Mouse (Mus musculus): ENCODE data around the gene Slc35a3. TPM values are rescaled to one million over a fixed set of nuclear protein-coding genes. Genes with fewer than 3 reads are reported as not detected.
"Not testable (repeated sequence)": the region's sequence is repeated elsewhere in the genome, so short reads cannot be mapped to it uniquely, and the experiment has no call there.

Gene Slc35a3
- polyA plus RNA-seq, 1 experiment from 2014 or later = 7.9 TPM

GRCm38 (mm10) chr3:116695666-116695985, 17.0 kb downstream of the Slc35a3 start:
- 63% methylated on average over 2 of the region's 2 CpGs for WGBS (ENCODE audit: insufficient replicate concordance)
- H3K36me3 ChIP-seq = peaks cover 20% of the 10 kb centered on the region
- no peak for DNase-seq
- no peaks in the 10 kb centered on the region for H3K27me3 ChIP-seq
- no peak for ATAC-seq (ENCODE audit: low read depth)
- no peaks in the 10 kb centered on the region for H3K9me3 ChIP-seq (replicated peaks)
- H3K9ac ChIP-seq = peak overlapping the region; percentile 55
- H3K4me1 ChIP-seq (replicated peaks) = peaks cover 47% of the 10 kb centered on the region
- H3K27ac ChIP-seq = peak overlapping the region; percentile 80
- peak overlapping the region; percentile 71 for H3K4me2 ChIP-seq
- 0 out of 2 replicates have a peak overlapping the region, but pooled peaks have one; percentile 3 for H3K4me3 ChIP-seq (replicated peaks)

GRCm38 (mm10) chr3:116694955-116695665, 17.5 kb downstream of the Slc35a3 start:
- 43% methylated on average over 8 of the region's 8 CpGs for WGBS (ENCODE audit: insufficient replicate concordance)
- Histone ChIP-seq H3K27me3 (no peaks in the 10 kb centered on the region), H3K4me3 (replicated peaks) (peak overlapping the region; percentile 39), H3K9me3 (replicated peaks) (no peaks in the 10 kb centered on the region), H3K4me1 (replicated peaks) (peaks cover 47% of the 10 kb centered on the region), H3K4me2 (peak overlapping the region; percentile 71), H3K27ac (peak overlapping the region; percentile 98), H3K9ac (peak overlapping the region; percentile 71), H3K36me3 (peaks cover 25% of the 10 kb centered on the region)
- DNase-seq (peak; percentile 33), ATAC-seq (ENCODE audit: low read depth) (peak; percentile 81)

- WGBS (ENCODE audit: insufficient replicate concordance) = 11% methylated on average over 3 of the region's 3 CpGs
- Histone ChIP-seq H3K4me3 (replicated peaks) (peak overlapping the region; percentile 39), H3K27ac (peak overlapping the region; percentile 98), H3K36me3 (peaks cover 22% of the 10 kb centered on the region), H3K4me2 (peak overlapping the region; percentile 71), H3K27me3 (no peaks in the 10 kb centered on the region), H3K9me3 (replicated peaks) (no peaks in the 10 kb centered on the region), H3K4me1 (replicated peaks) (peaks cover 44% of the 10 kb centered on the region), H3K9ac (peak overlapping the region; percentile 71)
- DNase-seq = peak; percentile 73
- ATAC-seq (ENCODE audit: low read depth) = peak; percentile 89
Observed at GRCm38 (mm10) chr3:116694312-116694711, 18.3 kb downstream of the Slc35a3 start.

- Histone ChIP-seq H3K9ac (no peak within 1 kb of the TSS), H3K4me2 (no peak within 1 kb of the TSS), H3K4me3 (replicated peaks) (no peak within 1 kb of the TSS), H3K4me1 (replicated peaks) (no peaks in the 10 kb centered on the region), H3K27me3 (no peaks in the 10 kb centered on the region), H3K9me3 (replicated peaks) (no peaks in the 10 kb centered on the region), H3K27ac (peak within 1 kb of the TSS; percentile 49), H3K36me3 (peaks cover 27% of the 10 kb centered on the region)
- ATAC-seq (ENCODE audit: low read depth) (no peak), DNase-seq (no peak)
- 83% methylated on average over 1 of the region's 1 CpGs for WGBS (ENCODE audit: insufficient replicate concordance)
Observed at GRCm38 (mm10) chr3:116681160-116681559, 31.5 kb downstream of the Slc35a3 start, which contains the start of gene Gm43191. Gm43191 (minus strand) TSS chr3:116681260.

- DNase-seq; H3K4me3 ChIP-seq (replicated peaks); H3K27me3 ChIP-seq; H3K4me2 ChIP-seq; H3K27ac ChIP-seq; ATAC-seq (ENCODE audit: low read depth); H3K9ac ChIP-seq; H3K9me3 ChIP-seq (replicated peaks): not testable (repeated sequence)
- Histone ChIP-seq H3K36me3 (peaks cover 14% of the 10 kb centered on the region; the same call in 1 of the 2 replicates), H3K4me1 (replicated peaks) (peaks cover 33% of the 10 kb centered on the region)
- 87% methylated on average over 9 of the region's 9 CpGs for WGBS (ENCODE audit: insufficient replicate concordance)
Observed at GRCm38 (mm10) chr3:116664281-116664680, 48.4 kb downstream of the Slc35a3 start.

GRCm38 (mm10) chr3:116662463-116662863, 50.2 kb downstream of the Slc35a3 start, which contains the start of gene Mfsd14a:
Mfsd14a (minus strand) TSS chr3:116662677.
- Histone ChIP-seq H3K4me2 (peak within 1 kb of the TSS; percentile 75), H3K4me3 (replicated peaks) (peak within 1 kb of the TSS; percentile 97), H3K27me3 (no peaks in the 10 kb centered on the region), H3K36me3 (peaks cover 2% of the 10 kb centered on the region; the same call in 1 of the 2 replicates), H3K9me3 (replicated peaks) (no peaks in the 10 kb centered on the region), H3K9ac (peak within 1 kb of the TSS; percentile 98), H3K27ac (peak within 1 kb of the TSS; percentile 90), H3K4me1 (replicated peaks) (peaks cover 48% of the 10 kb centered on the region)
- ATAC-seq (ENCODE audit: low read depth) (peak; percentile 96), DNase-seq (peak; percentile 99)
- under 1% methylated on average over 39 of the region's 39 CpGs for WGBS (ENCODE audit: insufficient replicate concordance)

- Histone ChIP-seq H3K27me3 (no peaks in the 10 kb centered on the region), H3K4me3 (replicated peaks) (peak overlapping the region; percentile 97), H3K4me2 (peak overlapping the region; percentile 75), H3K9ac (peak overlapping the region; percentile 98), H3K4me1 (replicated peaks) (peaks cover 54% of the 10 kb centered on the region), H3K27ac (peak overlapping the region; percentile 90), H3K9me3 (replicated peaks) (no peaks in the 10 kb centered on the region), H3K36me3 (no peaks in the 10 kb centered on the region)
- DNase-seq (peak; percentile 49), ATAC-seq (ENCODE audit: low read depth) (peak; percentile 82)
- WGBS (ENCODE audit: insufficient replicate concordance) = under 1% methylated on average over 67 of the region's 68 CpGs
Observed at GRCm38 (mm10) chr3:116661870-116662414, 50.7 kb downstream of the Slc35a3 start.

GRCm38 (mm10) chr3:116661288-116661869, 51.3 kb downstream of the Slc35a3 start:
- WGBS (ENCODE audit: insufficient replicate concordance) = 5% methylated on average over 16 of the region's 16 CpGs
- peak overlapping the region; percentile 97 for H3K4me3 ChIP-seq (replicated peaks)
- no peak for DNase-seq
- peak overlapping the region; percentile 75 for H3K4me2 ChIP-seq
- peak overlapping the region; percentile 98 for H3K9ac ChIP-seq
- ATAC-seq (ENCODE audit: low read depth) = no peak
- peak overlapping the region; percentile 90 for H3K27ac ChIP-seq
- no peaks in the 10 kb centered on the region for H3K9me3 ChIP-seq (replicated peaks)
- H3K36me3 ChIP-seq = no peaks in the 10 kb centered on the region
- H3K4me1 ChIP-seq (replicated peaks) = peaks cover 59% of the 10 kb centered on the region
- no peaks in the 10 kb centered on the region for H3K27me3 ChIP-seq

- Histone ChIP-seq H3K27ac (no peak overlapping the region), H3K27me3 (no peaks in the 10 kb centered on the region), H3K9ac (no peak overlapping the region; the same call in 1 of the 2 replicates), H3K4me2 (peak overlapping the region; percentile 75), H3K9me3 (replicated peaks) (no peaks in the 10 kb centered on the region), H3K36me3 (no peaks in the 10 kb centered on the region), H3K4me3 (replicated peaks) (peak overlapping the region; percentile 97), H3K4me1 (replicated peaks) (peaks cover 67% of the 10 kb centered on the region)
- DNase-seq = no peak
- no peak for ATAC-seq (ENCODE audit: low read depth)
- 68% methylated on average over 13 of the region's 13 CpGs for whole genome bisulfite sequencing (ENCODE audit: insufficient replicate concordance)
Observed at GRCm38 (mm10) chr3:116659856-116660430, 52.7 kb downstream of the Slc35a3 start.

GRCm38 (mm10) chr3:116658928-116659565, 53.6 kb downstream of the Slc35a3 start:
- WGBS (ENCODE audit: insufficient replicate concordance) = 64% methylated on average over 15 of the region's 15 CpGs
- Histone ChIP-seq H3K4me3 (replicated peaks) (no peak overlapping the region), H3K4me1 (replicated peaks) (peaks cover 74% of the 10 kb centered on the region), H3K27ac (no peak overlapping the region), H3K9ac (no peak overlapping the region), H3K27me3 (no peaks in the 10 kb centered on the region), H3K4me2 (peak overlapping the region; percentile 75; the same call in 1 of the 2 replicates), H3K9me3 (replicated peaks) (no peaks in the 10 kb centered on the region), H3K36me3 (no peaks in the 10 kb centered on the region)
- ATAC-seq (ENCODE audit: low read depth) = no peak
- no peak for DNase-seq

Measured in liver, embryonic 13.5 days (tissue).